Mouse (Mus musculus) hindbrain, embryonic 14.5 days (tissue): ENCODE data around the gene Tshr. TPM values are rescaled to one million over a fixed set of nuclear protein-coding genes. Genes with fewer than 3 reads are reported as not detected.

Experiments
- ATAC-seq: fragments of 200-750 bp; cut with Nextera tagmentation; 2 replicates; pipeline ENCODE4 v1.8.0; 2017; ENCODE audit warnings: moderate number of reproducible peaks, mild to moderate bottlenecking, moderate TSS enrichment, moderate library complexity; ENCODE audit not compliant: low FRiP score
- DNase-seq: peaks from one replicate; pipeline ENCODE4 v3.0.0-alpha.2; 2015; ENCODE audit warnings: low spot score
- H3K27ac ChIP-seq: fragments of 300-500 bp; sonication (generic); 2 replicates; pipeline ENCODE4 v1.5.1; 2014; ENCODE audit warnings: mild to moderate bottlenecking, moderate library complexity
- H3K27me3 ChIP-seq: fragments of 300-500 bp; sonication (generic); 2 replicates; pipeline ENCODE4 v1.6.1; 2014; ENCODE audit warnings: mild to moderate bottlenecking, low read length, mixed read lengths; ENCODE audit not compliant: control insufficient read depth, insufficient read depth
- H3K36me3 ChIP-seq: fragments of 300-500 bp; sonication (generic); replicated peaks from 2 replicates; pipeline ENCODE4 v1.6.1; 2014; ENCODE audit not compliant: control insufficient read depth, insufficient read depth
- H3K4me1 ChIP-seq: fragments of 300-500 bp; sonication (generic); replicated peaks from 2 replicates; pipeline ENCODE4 v1.6.1; 2014; ENCODE audit warnings: antibody characterized with exemption, low read length, mixed read lengths; ENCODE audit not compliant: control insufficient read depth, insufficient read depth
- H3K4me2 ChIP-seq: fragments of 300-500 bp; sonication (generic); replicated peaks from 2 replicates; pipeline ENCODE4 v1.6.1; 2014; ENCODE audit warnings: mild to moderate bottlenecking, moderate library complexity
- H3K4me3 ChIP-seq: fragments of 300-500 bp; sonication (generic); replicated peaks from 2 replicates; pipeline ENCODE4 v1.5.1; 2014; ENCODE audit warnings: mild to moderate bottlenecking, low read length
- H3K9ac ChIP-seq: fragments of 300-500 bp; sonication (generic); 2 replicates; pipeline ENCODE4 v1.6.1; 2014
- H3K9me3 ChIP-seq: fragments of 300-500 bp; sonication (generic); 2 replicates; pipeline ENCODE4 v1.6.1; 2016; ENCODE audit warnings: low read length; ENCODE audit not compliant: control insufficient read depth
- WGBS: fragments of 180-500 bp; shearing (Covaris S2); extraction: QIAGEN DNeasy Blood & Tissue Kit; methylation state at CpG from one replicate; pipeline ENCODE4 v1.1.7; 2014; 5-methylcytosine and 5-hydroxymethylcytosine counted together
- polyA plus RNA-seq: library from polyadenylated mRNA; unstranded; fragments of >200 nt; fragmentation: Nextera tagmentation; extraction: Ambion mirVana; gene quantifications from 2 replicates; pipeline ENCODE4 v1.2.1, GENCODE M21; 2014

Tshr gene
- polyA plus RNA-seq, 1 experiment from 2014 or later: 0.88 TPM

- peaks cover 28% of the 10 kb centered on the region for H3K4me1 ChIP-seq
- WGBS: under 1% methylated on average over 81 of the region's 83 CpGs
- peak overlapping the region; percentile 100 for H3K27ac ChIP-seq
- no peaks in the 10 kb centered on the region for H3K27me3 ChIP-seq
- H3K9me3 ChIP-seq: no peaks in the 10 kb centered on the region
- peak overlapping the region; percentile 60 for H3K4me2 ChIP-seq
- DNase-seq: peak; percentile 72
- peak overlapping the region; percentile 100 for H3K9ac ChIP-seq
- H3K4me3 ChIP-seq: peak overlapping the region; percentile 95
- H3K36me3 ChIP-seq: peaks cover 21% of the 10 kb centered on the region
- peak; percentile 8; the same call in 1 of the 2 replicates for ATAC-seq
Observed at GRCm38 (mm10) chr12:91588670-91589541, 204.5 kb downstream of the Tshr start.

- H3K4me1 ChIP-seq: peaks cover 24% of the 10 kb centered on the region
- peak overlapping the region; percentile 100 for H3K9ac ChIP-seq
- no peaks in the 10 kb centered on the region for H3K9me3 ChIP-seq
- H3K4me3 ChIP-seq: peak overlapping the region; percentile 95
- 0% methylated on average over 11 of the region's 11 CpGs for WGBS
- peak overlapping the region; percentile 28; the same call in 1 of the 2 replicates for H3K4me2 ChIP-seq
- DNase-seq: no peak
- no peak for ATAC-seq
- H3K27ac ChIP-seq: peak overlapping the region; percentile 100
- H3K27me3 ChIP-seq: no peaks in the 10 kb centered on the region
- H3K36me3 ChIP-seq: peaks cover 15% of the 10 kb centered on the region
Observed at GRCm38 (mm10) chr12:91589542-91589846, 205.1 kb downstream of the Tshr start.

- peak; percentile 85 for ATAC-seq
- peak within 1 kb of the TSS; percentile 95 for H3K4me3 ChIP-seq
- H3K4me2 ChIP-seq: peak within 1 kb of the TSS; percentile 82
- peak within 1 kb of the TSS; percentile 100 for H3K27ac ChIP-seq
- peaks cover 18% of the 10 kb centered on the region for H3K4me1 ChIP-seq
- peaks cover 9% of the 10 kb centered on the region for H3K36me3 ChIP-seq
- H3K9me3 ChIP-seq: no peaks in the 10 kb centered on the region
- DNase-seq: peak; percentile 97
- H3K27me3 ChIP-seq: no peaks in the 10 kb centered on the region
- WGBS: under 1% methylated on average over 69 of the region's 99 CpGs
- H3K9ac ChIP-seq: peak within 1 kb of the TSS; percentile 100
Observed at GRCm38 (mm10) chr12:91589847-91590690, 205.7 kb downstream of the Tshr start, which contains the start of gene Gtf2a1. TSS of gene Gtf2a1 (minus strand) at chr12:91590487.

- Histone ChIP-seq H3K27me3 (no peaks in the 10 kb centered on the region), H3K9ac (peak overlapping the region; percentile 100), H3K4me3 (peak overlapping the region; percentile 95), H3K27ac (peak overlapping the region; percentile 100), H3K9me3 (no peaks in the 10 kb centered on the region), H3K4me1 (peaks cover 18% of the 10 kb centered on the region), H3K36me3 (peaks cover 3% of the 10 kb centered on the region; the same call in 1 of the 2 replicates), H3K4me2 (peak overlapping the region; percentile 82)
- ATAC-seq (no peak), DNase-seq (no peak)
- 23% methylated on average over 6 of the region's 6 CpGs for WGBS
Observed at GRCm38 (mm10) chr12:91590716-91591115, 206.4 kb downstream of the Tshr start.

- H3K9ac ChIP-seq: peak overlapping the region; percentile 100; the same call in 1 of the 2 replicates
- H3K4me1 ChIP-seq: peaks cover 18% of the 10 kb centered on the region
- H3K27me3 ChIP-seq: no peaks in the 10 kb centered on the region
- ATAC-seq: no peak
- H3K9me3 ChIP-seq: no peaks in the 10 kb centered on the region
- no peak for DNase-seq
- H3K27ac ChIP-seq: peak overlapping the region; percentile 100; the same call in 1 of the 2 replicates
- H3K4me3 ChIP-seq: peak overlapping the region; percentile 95
- peak overlapping the region; percentile 82 for H3K4me2 ChIP-seq
- no peaks in the 10 kb centered on the region for H3K36me3 ChIP-seq
- 88% methylated on average over 1 of the region's 1 CpGs for WGBS
Observed at GRCm38 (mm10) chr12:91591191-91591590, 206.8 kb downstream of the Tshr start.

- Histone ChIP-seq H3K4me3 (no peak overlapping the region), H3K4me1 (peaks cover 9% of the 10 kb centered on the region), H3K27ac (no peak overlapping the region), H3K27me3 (no peaks in the 10 kb centered on the region), H3K9me3 (no peaks in the 10 kb centered on the region), H3K9ac (no peak overlapping the region), H3K4me2 (no peak overlapping the region), H3K36me3 (no peaks in the 10 kb centered on the region)
- 94% methylated on average over 3 of the region's 3 CpGs for WGBS
- no peak for ATAC-seq
- no peak for DNase-seq
Observed at GRCm38 (mm10) chr12:91592128-91592527, 207.8 kb downstream of the Tshr start.

Other genes starting within 250 kb of the Tshr start
- gene Cep128, start 154 bp upstream of the Tshr start, polyA plus RNA-seq: 4.0 and 4.1 TPM in 2 replicates
- 50.1 and 57.8 TPM in 2 replicates for gene Gtf2a1, start 205.9 kb downstream of the Tshr start, polyA plus RNA-seq